Mouse (Mus musculus) brain, embryonic 14.5 days (tissue): ENCODE measurements around the gene Tff2.

Experiments used
- CTCF ChIP-seq: fragments of 200-500 bp; IDR thresholded peaks from 2 replicates; pipeline ENCODE4 v1.5.1; 2012; ENCODE audit warnings: inconsistent platforms, mild to moderate bottlenecking, moderate library complexity, borderline replicate concordance; ENCODE audit not compliant: insufficient read depth, insufficient read length; ENCODE audit errors: extremely low read depth
- POLR2A ChIP-seq: fragments of 200-500 bp; IDR thresholded peaks from 2 replicates; pipeline ENCODE4 v1.6.1; 2012; ENCODE audit warnings: mild to moderate bottlenecking, inconsistent platforms, borderline replicate concordance; ENCODE audit not compliant: poor library complexity, insufficient read depth, insufficient read length, severe bottlenecking; ENCODE audit errors: extremely low read depth

DNA sequence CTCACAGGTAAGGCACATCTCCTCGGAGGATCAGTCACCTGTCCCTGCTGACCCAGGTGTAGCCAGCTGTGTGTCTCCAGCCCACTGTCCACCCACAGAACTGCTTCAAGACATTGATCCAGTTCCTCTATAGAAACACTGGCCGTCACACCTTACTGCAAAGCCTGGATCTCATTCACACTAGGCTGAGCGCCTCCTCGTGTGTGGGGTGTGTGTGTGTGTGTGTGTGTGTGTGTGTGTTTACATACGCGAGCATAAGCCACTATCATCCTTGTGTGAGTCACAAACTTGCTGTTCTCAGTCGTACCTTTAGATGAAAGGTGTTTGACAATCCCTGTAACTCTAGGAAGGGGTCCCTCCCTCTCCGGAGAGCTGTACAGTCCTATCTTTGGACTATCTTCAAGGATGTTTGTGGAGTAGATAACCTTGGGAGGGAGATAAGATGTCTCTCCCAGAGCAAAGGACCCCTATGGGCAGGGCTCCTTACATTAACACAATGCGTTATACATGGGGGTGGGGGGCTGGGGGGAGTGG is 9.0 kb upstream of the Tff2 start:
- TF ChIP-seq CTCF (no peak), POLR2A (no peak)
